Mouse (Mus musculus) ES-E14 (cell line): ENCODE results near the gene Ctnnd2.

Experiments
- CHD2 ChIP-seq: IDR thresholded peaks from 2 replicates; pipeline ENCODE4 v1.6.1; 2014; ENCODE audit warnings: mild to moderate bottlenecking, low read depth, low read length, inconsistent platforms
- MAFK ChIP-seq: IDR thresholded peaks from 2 replicates; pipeline ENCODE4 v1.6.1; 2014; ENCODE audit warnings: mild to moderate bottlenecking, low read depth, low read length, inconsistent platforms; ENCODE audit not compliant: insufficient read depth
- ZC3H11A ChIP-seq: IDR thresholded peaks from 2 replicates; pipeline ENCODE4 v1.6.1; 2012; ENCODE audit warnings: low read depth, mild to moderate bottlenecking, inconsistent platforms, low read length, borderline replicate concordance
- ZNF384 ChIP-seq: IDR thresholded peaks from 2 replicates; pipeline ENCODE4 v1.6.1; 2012; ENCODE audit warnings: low read depth, low read length, inconsistent platforms

- TF ChIP-seq MAFK = no peak
- TF ChIP-seq ZC3H11A = no peak
- TF ChIP-seq ZNF384 = no peak
- no peak for TF ChIP-seq CHD2
These were observed 818.2 kb downstream of the Ctnnd2 start for GRCm38 (mm10) chr15:30990421-30991252.
